Mouse (Mus musculus) heart, adult 2 months (tissue): ENCODE data around the gene Afdn. TPM values are rescaled to one million over a fixed set of nuclear protein-coding genes. Genes with fewer than 3 reads are reported as not detected.

Experiments used
- DNase-seq, 2 experiments: peaks; one replicate each; pipeline ENCODE4 v3.0.0; 2021
- H3K27ac ChIP-seq: fragments of 200-600 bp; 2 replicates; pipeline ENCODE4 v1.8.1; 2022
- H3K27me3 ChIP-seq: fragments of 200-500 bp; 2 replicates; pipeline ENCODE4 v1.6.1; 2012; ENCODE audit warnings: mild to moderate bottlenecking, low read length, inconsistent platforms, mixed read lengths; ENCODE audit not compliant: control insufficient read depth, insufficient read depth
- H3K36me3 ChIP-seq: fragments of 200-500 bp; 2 replicates; pipeline ENCODE4 v1.6.1; 2012; ENCODE audit warnings: low read length, inconsistent platforms; ENCODE audit not compliant: control insufficient read depth, insufficient read depth
- H3K4me1 ChIP-seq: fragments of 200-500 bp; 2 replicates; pipeline ENCODE4 v1.6.1; 2011; ENCODE audit warnings: low read length; ENCODE audit not compliant: control insufficient read depth, insufficient read depth
- H3K4me3 ChIP-seq: fragments of 200-600 bp; 2 replicates; pipeline ENCODE4 v1.8.1; 2022
- H3K79me2 ChIP-seq: fragments of 200-500 bp; replicated peaks from 2 replicates; pipeline ENCODE4 v1.6.1; 2012; ENCODE audit warnings: mild to moderate bottlenecking, inconsistent platforms, low read length, moderate library complexity, mixed read lengths; ENCODE audit not compliant: control insufficient read depth, insufficient read depth
- H3K9ac ChIP-seq: fragments of 200-500 bp; 2 replicates; pipeline ENCODE4 v1.6.1; 2012; ENCODE audit warnings: low read depth, mild to moderate bottlenecking, control low read depth, inconsistent platforms, low read length, mixed read lengths
- CTCF ChIP-seq: fragments of 200-600 bp; IDR thresholded peaks from 2 replicates; pipeline ENCODE4 v1.8.1; 2022; ENCODE audit warnings: antibody characterized with exemption, mild to moderate bottlenecking, moderate library complexity
- EP300 ChIP-seq: fragments of 200-500 bp; IDR thresholded peaks from 2 replicates; pipeline ENCODE4 v1.6.1; 2011; ENCODE audit warnings: low read depth, low read length, control low read depth; ENCODE audit not compliant: insufficient read depth
- POLR2A ChIP-seq: fragments of 200-500 bp; IDR thresholded peaks from 2 replicates; pipeline ENCODE4 v1.6.1; 2011; ENCODE audit warnings: mild to moderate bottlenecking, low read depth, low read length, control low read depth; ENCODE audit not compliant: insufficient read depth
- WGBS: fragments of 180-500 bp; shearing (Covaris S2); methylation state at CpG from one replicate; pipeline ENCODE4 v1.1.7; 2018; 5-methylcytosine and 5-hydroxymethylcytosine counted together
- intact Hi-C: fragments of 180-260 bp; cut with DNase I; formaldehyde crosslinking; loops from one replicate; pipeline ENCODE4 v1.15.1; 2025
- polyA plus RNA-seq: library from polyadenylated mRNA; depleted of rRNA; stranded (reverse); fragments of >200 nt; gene quantifications from 2 replicates; pipeline ENCODE4 v1.2.3, GENCODE M21; 2012
- total RNA-seq, 2 experiments: library from RNA; stranded (reverse); gene quantifications; 2 replicates each; pipeline ENCODE4 v1.2.3; 2021

The Afdn gene
- total and polyA plus RNA-seq, 3 experiments = 36.9 to 90.9 (median 60.7) TPM

GRCm38 (mm10) chr17:13744824-13745223 is 15.5 kb upstream of the Afdn start:
- DNase-seq = peak; percentile 38 to 49
- Histone ChIP-seq H3K4me3 (no peak overlapping the region), H3K9ac (no peak overlapping the region), H3K27ac (no peak overlapping the region; the same call in 1 of the 2 replicates), H3K36me3 (no peaks in the 10 kb centered on the region), H3K4me1 (peaks cover 9% of the 10 kb centered on the region), H3K27me3 (no peaks in the 10 kb centered on the region), H3K79me2 (no peaks in the 10 kb centered on the region)
- intact Hi-C loops = loop anchor here (5.0 kb wide), 1 partner anchor 43 kb away; no protein-coding TSS in a partner anchor
- no peak for TF ChIP-seq CTCF
- no peak for TF ChIP-seq POLR2A
- TF ChIP-seq EP300 = no peak
- 38% methylated on average over 4 of the region's 4 CpGs for WGBS

GRCm38 (mm10) chr17:13745373-13745772 is 15.0 kb upstream of the Afdn start:
- no peaks in the 10 kb centered on the region for H3K27me3 ChIP-seq
- TF ChIP-seq EP300 (no peak), POLR2A (no peak), CTCF (no peak)
- no peak overlapping the region for H3K9ac ChIP-seq
- H3K36me3 ChIP-seq = no peaks in the 10 kb centered on the region
- H3K4me1 ChIP-seq = peaks cover 9% of the 10 kb centered on the region
- no peaks in the 10 kb centered on the region for H3K79me2 ChIP-seq
- no peak overlapping the region for H3K4me3 ChIP-seq
- 42% methylated on average over 2 of the region's 2 CpGs for WGBS
- no peak overlapping the region for H3K27ac ChIP-seq
- intact Hi-C loops = loop anchor here (5.0 kb wide), 1 partner anchor 43 kb away; no protein-coding TSS in a partner anchor
- no peak for DNase-seq

- DNase-seq = no peak
- Histone ChIP-seq H3K79me2 (no peaks in the 10 kb centered on the region), H3K4me1 (peaks cover 5% of the 10 kb centered on the region; the same call in 1 of the 2 replicates), H3K27me3 (no peaks in the 10 kb centered on the region), H3K9ac (no peak overlapping the region), H3K27ac (no peak overlapping the region), H3K36me3 (no peaks in the 10 kb centered on the region), H3K4me3 (no peak overlapping the region)
- WGBS = 44% methylated on average over 6 of the region's 6 CpGs
- 0 out of 2 replicates have a peak, but pooled peaks have one; percentile 7 for TF ChIP-seq CTCF
- no peak for TF ChIP-seq EP300
- intact Hi-C loops = loop anchor here (5.0 kb wide), 1 partner anchor 44 kb away; no protein-coding TSS in a partner anchor
These were observed 14.0 kb upstream of the Afdn start for GRCm38 (mm10) chr17:13746330-13746729.

- no peaks in the 10 kb centered on the region for H3K36me3 ChIP-seq
- H3K4me1 ChIP-seq = peaks cover 3% of the 10 kb centered on the region; the same call in 1 of the 2 replicates
- no peak overlapping the region for H3K9ac ChIP-seq
- H3K4me3 ChIP-seq = no peak overlapping the region
- TF ChIP-seq CTCF (no peak), EP300 (no peak), POLR2A (no peak)
- no peak overlapping the region for H3K27ac ChIP-seq
- intact Hi-C loops = loop anchor here (5.0 kb wide), 1 partner anchor 45 kb away; no protein-coding TSS in a partner anchor
- 88% methylated on average over 9 of the region's 9 CpGs for WGBS
- DNase-seq = no peak
- no peaks in the 10 kb centered on the region for H3K27me3 ChIP-seq
- no peaks in the 10 kb centered on the region for H3K79me2 ChIP-seq
These were observed 12.7 kb upstream of the Afdn start for GRCm38 (mm10) chr17:13747681-13748080.

- Histone ChIP-seq H3K79me2 (no peaks in the 10 kb centered on the region), H3K9ac (no peak overlapping the region), H3K27ac (no peak overlapping the region), H3K4me3 (no peak overlapping the region), H3K4me1 (no peaks in the 10 kb centered on the region; the same call in 1 of the 2 replicates), H3K27me3 (no peaks in the 10 kb centered on the region), H3K36me3 (no peaks in the 10 kb centered on the region)
- 98% methylated on average over 4 of the region's 4 CpGs for WGBS
- DNase-seq = no peak
- intact Hi-C loops = loop anchor here (5.0 kb wide), 1 partner anchor 47 kb away; no protein-coding TSS in a partner anchor
- TF ChIP-seq POLR2A = no peak
- TF ChIP-seq CTCF = no peak
- TF ChIP-seq EP300 = no peak
These were observed 11.3 kb upstream of the Afdn start for GRCm38 (mm10) chr17:13749027-13749426.

GRCm38 (mm10) chr17:13753918-13754317 is 6.4 kb upstream of the Afdn start:
- intact Hi-C loops = no loop called here
- 93% methylated on average over 4 of the region's 4 CpGs for WGBS
- Histone ChIP-seq H3K27ac (no peak overlapping the region), H3K36me3 (peaks cover 1% of the 10 kb centered on the region; the same call in 1 of the 2 replicates), H3K79me2 (no peaks in the 10 kb centered on the region), H3K27me3 (no peaks in the 10 kb centered on the region), H3K9ac (no peak overlapping the region), H3K4me1 (no peaks in the 10 kb centered on the region), H3K4me3 (no peak overlapping the region)
- no peak for DNase-seq
- TF ChIP-seq CTCF = no peak
- TF ChIP-seq POLR2A = no peak
- TF ChIP-seq EP300 = no peak
